Mouse (Mus musculus) olfactory bulb, adult 2 months (tissue): ENCODE measurements around the gene Prickle1.

Source experiments
- CTCF ChIP-seq: fragments of 200-500 bp; IDR thresholded peaks from 2 replicates; pipeline ENCODE4 v1.5.1; 2012; ENCODE audit warnings: low read depth, mild to moderate bottlenecking, low read length, moderate library complexity; ENCODE audit not compliant: insufficient read depth
- POLR2A ChIP-seq: fragments of 200-500 bp; IDR thresholded peaks from 2 replicates; pipeline ENCODE4 v1.6.1; 2012; ENCODE audit warnings: mild to moderate bottlenecking, low read depth, low read length, moderate library complexity; ENCODE audit not compliant: insufficient read depth

DNA sequence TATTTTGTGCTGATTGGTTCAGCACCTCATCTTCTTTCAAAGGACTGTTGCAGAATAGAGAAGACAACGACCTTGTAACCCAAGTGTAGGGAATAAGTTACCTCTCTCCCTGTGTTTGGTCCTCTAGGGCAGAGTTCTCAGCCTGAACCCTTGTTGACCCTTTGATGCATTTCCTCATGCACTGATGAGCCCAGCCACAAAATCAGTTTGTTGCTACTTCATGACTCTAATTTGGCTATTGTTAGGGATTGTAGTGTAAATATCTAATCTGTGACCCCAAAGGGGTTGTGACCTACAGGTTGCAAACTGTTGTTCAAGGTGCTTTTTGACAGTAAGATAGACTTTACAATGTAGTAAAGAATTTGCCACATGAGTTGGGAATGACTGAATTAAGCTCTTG is 142.4 kb downstream of the Prickle1 start:
- no peak for TF ChIP-seq CTCF
- TF ChIP-seq POLR2A = no peak
